Mouse (Mus musculus): ENCODE measurements around the gene Psd.

Psd gene

GRCm38 (mm10) chr19:46320076-46320785, 6.7 kb downstream of the Psd start:
- no peak for DNase-seq (ENCODE audit: low spot score)

DNA sequence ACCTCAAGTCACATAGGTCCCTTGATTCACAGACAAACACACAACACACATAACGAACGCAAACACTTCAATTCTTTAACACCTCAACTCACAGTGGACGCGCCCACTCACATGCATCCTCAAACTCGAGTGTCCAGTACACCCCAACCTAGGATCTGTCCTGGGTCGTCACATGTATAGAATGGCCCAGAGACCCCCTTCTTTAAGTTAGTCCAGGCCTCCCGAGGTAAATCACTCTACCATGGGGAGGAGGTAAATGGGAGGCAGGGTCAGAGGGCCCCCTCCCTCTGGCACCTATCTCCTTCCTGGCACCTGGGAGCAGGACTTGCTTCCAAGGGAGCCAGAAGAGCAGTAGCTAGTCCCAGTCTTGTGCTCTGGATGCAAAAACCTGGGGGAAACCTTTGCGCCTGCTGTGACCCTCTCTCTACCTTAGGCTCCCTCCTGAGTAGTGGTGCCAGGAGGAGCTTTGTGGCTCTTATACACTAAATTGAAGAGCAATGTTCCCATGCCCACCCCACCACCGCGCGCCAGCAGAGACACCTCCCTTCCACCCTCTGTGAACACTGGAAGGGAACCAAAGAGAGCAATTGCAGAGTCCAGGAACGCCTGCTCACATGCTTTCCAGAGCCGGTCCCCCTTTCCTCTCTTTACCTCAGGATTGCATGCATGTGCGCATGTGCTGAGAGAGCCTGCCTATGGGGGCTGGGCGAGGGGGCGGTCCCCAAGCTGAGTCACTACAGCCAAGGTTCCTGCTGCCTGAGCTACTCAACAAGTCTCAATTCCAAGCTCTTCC, 8.2 kb downstream of the Psd start:
- DNase-seq (ENCODE audit: low spot score): peak; percentile 92

DNA sequence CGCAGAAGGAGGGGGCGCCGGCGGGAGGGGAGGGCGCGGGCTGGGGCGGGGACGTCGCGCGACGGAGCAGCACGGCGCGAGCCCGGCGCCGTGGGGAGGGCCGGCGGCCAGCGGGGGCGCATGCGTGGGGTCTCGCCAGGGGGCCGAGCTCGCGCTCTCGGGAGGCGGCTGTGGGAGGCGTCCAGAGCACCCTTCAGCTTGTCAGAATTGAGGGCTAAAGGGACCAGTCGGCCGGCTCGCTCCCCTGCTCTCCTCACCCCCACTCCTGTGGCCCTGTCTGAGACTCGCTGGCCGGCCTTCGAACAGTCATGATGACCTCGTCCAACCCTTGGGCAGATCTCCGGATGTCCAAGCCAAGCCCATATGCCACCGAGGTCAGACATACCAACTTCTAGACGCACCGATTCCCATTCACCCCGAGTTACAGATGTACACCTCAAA, 8.9 kb downstream of the Psd start:
- DNase-seq (ENCODE audit: low spot score): no peak

DNA sequence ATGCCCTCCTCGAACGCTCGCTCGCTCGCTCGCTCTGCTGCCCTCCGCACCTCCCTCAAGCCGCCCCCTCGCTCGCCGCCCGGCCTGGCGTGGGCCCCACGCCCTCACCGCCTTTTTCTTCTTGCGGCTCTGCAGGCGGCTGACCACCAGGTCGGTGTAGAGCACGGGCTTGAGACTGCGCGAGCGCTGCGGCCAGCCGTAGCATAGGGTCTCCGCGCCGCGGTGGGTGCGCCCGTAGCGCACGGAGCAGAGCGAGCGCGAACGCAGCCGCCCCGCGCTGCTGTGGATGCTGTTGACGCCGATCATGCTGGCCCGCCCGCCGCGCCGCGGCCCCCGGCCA, 9.4 kb downstream of the Psd start:
- no peak for DNase-seq (ENCODE audit: low spot score)

DNA sequence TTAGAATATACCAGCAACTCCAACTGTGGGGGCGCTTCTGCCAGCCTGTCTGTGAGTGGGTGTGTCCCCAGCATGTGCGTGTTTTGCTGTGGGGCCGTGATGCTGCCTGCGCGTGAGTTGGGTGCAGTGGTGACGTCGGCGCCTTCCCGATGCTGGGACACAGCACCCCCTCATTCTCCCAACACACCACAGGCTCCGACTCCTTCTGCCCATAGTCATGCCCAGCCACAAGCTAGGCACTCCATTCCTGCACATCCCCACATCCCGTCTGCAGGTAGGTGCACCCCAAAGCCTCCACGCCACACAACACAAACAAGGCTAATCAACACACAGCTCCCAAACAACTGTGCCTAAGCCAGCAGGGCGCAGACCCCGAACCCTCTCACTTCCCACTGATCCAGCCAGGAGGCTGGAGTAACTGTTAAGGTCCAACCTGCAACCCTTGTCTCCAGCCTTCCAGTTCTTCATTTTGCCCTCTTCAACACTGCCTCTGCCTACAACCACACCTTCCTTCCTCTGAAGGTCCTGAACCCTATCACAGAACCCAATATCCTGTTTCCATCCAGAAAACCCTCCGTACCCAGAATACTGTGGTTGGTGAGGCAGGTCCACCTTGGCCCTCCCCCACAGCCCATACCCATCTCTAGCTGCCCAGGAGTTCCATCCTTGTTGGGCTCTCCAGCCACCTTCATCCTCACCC, 10.0 kb downstream of the Psd start:
- DNase-seq (ENCODE audit: low spot score): no peak

- no peak for DNase-seq (ENCODE audit: low spot score)
Measured at GRCm38 (mm10) chr19:46315752-46316610, 11.0 kb downstream of the Psd start.

GRCm38 (mm10) chr19:46314872-46315742, 11.8 kb downstream of the Psd start:
- no peak for DNase-seq (ENCODE audit: low spot score)

GRCm38 (mm10) chr19:46314151-46314601, 12.8 kb downstream of the Psd start:
- DNase-seq (ENCODE audit: low spot score): no peak

GRCm38 (mm10) chr19:46313591-46313990, 13.4 kb downstream of the Psd start:
- no peak for DNase-seq (ENCODE audit: low spot score)

- no peak for DNase-seq (ENCODE audit: low spot score)
Measured at GRCm38 (mm10) chr19:46313116-46313515, 13.8 kb downstream of the Psd start.

- no peak for DNase-seq (ENCODE audit: low spot score)
Measured at GRCm38 (mm10) chr19:46312566-46312965, 14.4 kb downstream of the Psd start.

- DNase-seq (ENCODE audit: low spot score): no peak
Measured at GRCm38 (mm10) chr19:46311341-46311740, 15.6 kb downstream of the Psd start.

DNA sequence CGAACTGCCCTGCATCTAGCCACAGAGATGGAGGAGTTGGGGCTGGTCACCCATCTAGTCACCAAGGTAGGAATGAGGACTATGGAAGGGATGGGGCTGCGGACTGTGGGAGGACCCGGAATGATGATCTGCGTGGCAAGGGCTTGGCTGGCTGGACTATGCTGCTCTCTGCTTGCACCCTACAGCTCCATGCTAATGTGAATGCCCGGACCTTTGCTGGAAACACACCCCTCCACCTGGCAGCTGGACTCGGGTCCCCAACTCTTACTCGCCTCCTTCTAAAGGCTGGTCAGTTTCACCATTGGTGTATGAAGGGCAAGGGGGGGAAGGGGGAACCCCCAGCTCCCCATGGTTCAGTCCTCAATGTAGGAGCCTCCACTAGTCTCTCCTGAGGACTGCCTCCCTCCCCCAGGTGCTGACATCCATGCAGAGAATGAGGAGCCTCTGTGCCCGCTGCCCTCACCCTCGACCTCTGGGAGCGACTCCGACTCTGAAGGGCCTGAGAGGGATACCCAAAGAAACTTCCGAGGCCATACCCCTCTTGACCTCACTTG, 16.6 kb downstream of the Psd start:
- no peak for DNase-seq (ENCODE audit: low spot score)

DNA sequence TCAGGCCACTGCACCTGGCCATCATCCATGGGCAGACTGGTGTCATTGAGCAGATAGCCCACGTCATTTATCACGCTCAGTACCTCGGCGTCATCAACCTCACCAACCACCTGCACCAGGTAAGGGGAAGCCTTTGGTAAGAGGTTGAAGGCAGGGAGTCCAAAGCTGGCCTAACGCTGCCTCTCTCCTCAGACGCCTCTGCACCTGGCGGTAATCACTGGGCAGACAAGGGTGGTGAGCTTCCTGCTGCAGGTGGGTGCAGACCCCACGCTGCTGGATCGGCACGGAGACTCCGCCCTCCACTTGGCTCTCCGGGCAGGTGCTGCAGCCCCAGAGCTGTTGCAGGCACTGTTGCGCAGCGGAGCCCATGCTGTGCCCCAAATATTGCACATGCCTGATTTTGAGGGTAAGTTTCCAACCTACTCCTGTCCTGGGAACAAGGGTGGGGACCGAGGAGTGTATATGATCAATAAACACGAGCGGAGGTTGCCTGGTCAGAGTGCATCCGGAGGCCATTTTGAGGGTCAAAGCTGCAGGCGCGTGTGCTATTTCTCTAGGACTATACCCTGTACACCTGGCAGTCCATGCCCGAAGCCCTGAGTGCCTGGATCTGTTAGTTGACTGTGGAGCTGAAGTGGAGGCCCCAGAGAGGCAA, 17.2 kb downstream of the Psd start:
- DNase-seq (ENCODE audit: low spot score): no peak

- no peak for DNase-seq (ENCODE audit: low spot score)
Measured at GRCm38 (mm10) chr19:46308706-46309435, 18.1 kb downstream of the Psd start.

DNA sequence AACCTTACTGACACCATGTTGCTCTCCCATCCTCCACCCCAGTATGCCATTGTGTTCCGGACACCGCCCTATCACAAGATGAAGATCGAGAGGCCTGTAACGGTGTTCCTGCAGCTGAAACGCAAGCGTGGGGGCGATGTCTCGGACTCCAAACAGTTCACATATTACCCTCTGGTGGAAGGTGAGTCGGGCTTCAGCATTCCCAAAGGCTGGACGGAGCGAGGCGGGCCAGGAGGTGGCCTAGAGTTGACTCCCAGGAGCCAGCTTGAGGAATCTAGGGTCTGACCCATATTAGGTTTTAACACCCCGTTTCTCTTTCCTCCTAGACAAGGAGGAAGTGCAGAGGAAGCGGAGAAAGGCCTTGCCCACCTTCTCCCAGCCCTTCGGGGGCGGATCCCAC, 18.7 kb downstream of the Psd start:
- DNase-seq (ENCODE audit: low spot score): no peak

DNA sequence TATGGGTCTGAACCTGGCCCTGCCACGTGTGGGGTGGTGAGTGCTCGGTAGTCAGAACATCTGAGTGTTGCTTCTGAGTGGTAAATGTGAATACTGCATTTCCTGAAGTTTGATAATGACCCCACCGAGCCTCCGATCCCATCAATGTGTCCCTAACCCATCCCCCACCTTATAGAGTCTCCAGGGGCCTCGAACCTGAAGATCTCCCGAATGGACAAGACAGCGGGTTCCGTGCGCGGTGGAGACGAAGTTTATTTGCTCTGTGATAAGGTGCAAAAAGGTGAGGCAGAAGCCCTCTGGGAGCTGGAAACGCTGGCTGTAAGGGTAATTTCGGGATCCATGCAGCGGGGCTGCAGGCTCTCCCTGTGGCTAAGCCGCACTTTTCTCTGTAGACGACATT, 19.2 kb downstream of the Psd start:
- no peak for DNase-seq (ENCODE audit: low spot score)

GRCm38 (mm10) chr19:46306751-46307289, 20.1 kb downstream of the Psd start:
- no peak for DNase-seq (ENCODE audit: low spot score)

DNA sequence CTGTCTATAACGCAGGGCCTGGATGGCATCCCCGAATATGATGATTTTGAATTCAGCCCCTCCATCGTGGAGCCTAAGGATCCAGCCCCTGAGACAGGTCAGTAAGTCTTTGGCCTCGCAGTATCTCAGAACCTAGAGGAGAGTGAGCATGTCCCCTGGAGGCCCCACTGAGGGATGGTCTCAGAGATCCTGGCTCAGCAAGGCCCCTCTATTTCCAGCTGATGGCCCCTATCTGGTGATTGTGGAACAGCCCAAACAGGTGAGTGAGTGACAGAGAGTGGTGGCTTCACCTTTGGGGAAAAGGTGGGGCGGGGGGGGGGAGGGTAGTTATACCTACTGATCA, 20.7 kb downstream of the Psd start:
- DNase-seq (ENCODE audit: low spot score): no peak
